Mouse (Mus musculus) splenic B cell, adult 2 months (primary cell): ENCODE data around the gene Grk2.
A peak's percentile ranks its signal among the peaks of the same experiment; 100 is the strongest.

ENCODE experiments used
- DNase-seq: peaks from one replicate; pipeline ENCODE4 v3.0.0-alpha.2; 2011; ENCODE audit warnings: low read depth, low spot score
- H3K27me3 ChIP-seq: 2 replicates; pipeline ENCODE4 v1.6.1; 2012; ENCODE audit warnings: mild to moderate bottlenecking, low read length, moderate library complexity, mixed read lengths; ENCODE audit not compliant: control insufficient read depth, poor library complexity, insufficient read depth, severe bottlenecking
- H3K36me3 ChIP-seq: 2 replicates; pipeline ENCODE4 v1.6.1; 2012; ENCODE audit warnings: mild to moderate bottlenecking, low read length, moderate library complexity, mixed read lengths; ENCODE audit not compliant: control insufficient read depth, poor library complexity, insufficient read depth, severe bottlenecking

Grk2 gene

DNA sequence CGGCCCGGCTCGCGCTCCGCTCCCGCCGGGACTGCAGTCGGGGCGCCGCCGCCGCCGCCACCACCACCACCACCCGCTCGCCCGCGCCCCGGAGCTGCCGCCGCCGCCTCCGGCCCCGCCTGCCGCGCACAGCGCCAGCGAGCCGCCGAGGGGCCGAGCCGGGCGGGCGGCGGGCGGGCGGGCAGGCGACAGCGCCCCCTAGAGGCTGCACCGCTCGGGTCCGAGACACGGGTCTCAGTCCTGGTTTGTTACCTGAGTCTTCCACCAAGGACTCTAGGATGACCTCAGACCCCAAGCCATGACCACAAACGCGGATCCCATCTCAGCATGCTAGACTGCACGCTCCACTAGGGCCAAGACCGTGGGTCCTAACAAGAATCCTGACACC lies at the start of gene Grk2:
Gene Grk2 (minus strand): TSS at position 33 of the 388 bp plus-strand sequence.
- H3K36me3 ChIP-seq: peaks cover 1% of the 10 kb centered on the region; the same call in 1 of the 2 replicates
- no peaks in the 10 kb centered on the region for H3K27me3 ChIP-seq
- peak; percentile 85 for DNase-seq

DNA sequence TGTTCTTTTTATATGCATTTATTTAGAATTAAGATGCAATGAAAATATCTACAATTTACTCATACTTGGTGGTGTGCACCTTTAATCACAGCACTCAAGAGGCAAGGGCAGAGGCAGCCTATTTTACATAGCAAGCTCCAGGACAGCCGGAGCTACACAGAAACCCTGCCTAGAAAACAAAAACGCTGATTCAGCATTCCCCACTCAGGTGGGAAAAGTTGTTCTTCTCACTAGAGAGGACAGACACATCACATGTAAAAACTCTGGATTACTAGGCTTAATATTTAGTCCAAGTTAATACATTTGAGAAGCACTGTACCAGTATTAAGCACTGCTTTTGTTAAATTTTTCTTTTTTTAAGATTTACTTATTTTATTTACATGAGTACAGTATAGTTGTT lies 43.4 kb upstream of the Grk2 start:
- Histone ChIP-seq H3K27me3 (no peaks in the 10 kb centered on the region), H3K36me3 (peaks cover 20% of the 10 kb centered on the region)
- DNase-seq: no peak

DNA sequence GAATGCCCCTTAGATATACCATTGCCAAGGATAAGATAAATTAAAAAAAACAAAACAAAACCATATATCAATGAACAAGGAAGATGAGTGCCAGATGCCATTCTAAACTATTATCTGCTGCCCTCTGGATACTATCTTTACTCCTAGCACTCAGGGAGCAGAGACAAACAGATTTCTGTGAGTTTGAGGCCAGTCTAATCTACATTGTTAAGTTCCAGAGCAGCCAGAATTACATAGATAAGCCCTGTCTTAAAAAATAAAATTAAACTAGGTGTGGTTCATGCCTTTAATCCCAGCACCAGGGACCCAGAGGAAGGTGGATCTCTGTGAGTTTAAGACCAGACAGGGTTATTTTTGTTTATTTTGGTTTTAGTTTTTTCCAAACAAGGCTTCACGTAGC lies 40.5 kb upstream of the Grk2 start:
- peaks cover 28% of the 10 kb centered on the region for H3K36me3 ChIP-seq
- DNase-seq: no peak
- H3K27me3 ChIP-seq: no peaks in the 10 kb centered on the region

DNA sequence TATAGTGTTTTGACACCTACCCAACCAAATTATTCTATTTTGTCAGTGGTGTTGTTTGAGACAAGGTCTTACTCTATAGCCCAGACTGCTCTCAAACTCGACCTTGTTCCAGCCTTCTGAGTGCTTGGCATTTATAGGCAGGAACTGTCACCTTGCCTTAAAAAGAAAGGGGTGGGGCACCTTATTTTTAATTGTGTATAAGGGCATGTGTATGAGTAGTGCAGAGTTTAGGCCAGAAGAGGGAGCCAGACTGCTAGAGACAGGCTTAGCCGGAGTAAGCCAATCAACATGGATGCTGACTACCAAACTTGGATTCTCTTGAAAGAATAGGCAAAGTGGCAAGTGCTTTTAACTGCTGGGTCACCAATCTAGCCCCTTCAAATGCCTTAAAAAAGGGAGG lies 32.1 kb upstream of the Grk2 start:
- H3K27me3 ChIP-seq: no peaks in the 10 kb centered on the region
- DNase-seq: peak; percentile 86
- peaks cover 19% of the 10 kb centered on the region for H3K36me3 ChIP-seq

DNA sequence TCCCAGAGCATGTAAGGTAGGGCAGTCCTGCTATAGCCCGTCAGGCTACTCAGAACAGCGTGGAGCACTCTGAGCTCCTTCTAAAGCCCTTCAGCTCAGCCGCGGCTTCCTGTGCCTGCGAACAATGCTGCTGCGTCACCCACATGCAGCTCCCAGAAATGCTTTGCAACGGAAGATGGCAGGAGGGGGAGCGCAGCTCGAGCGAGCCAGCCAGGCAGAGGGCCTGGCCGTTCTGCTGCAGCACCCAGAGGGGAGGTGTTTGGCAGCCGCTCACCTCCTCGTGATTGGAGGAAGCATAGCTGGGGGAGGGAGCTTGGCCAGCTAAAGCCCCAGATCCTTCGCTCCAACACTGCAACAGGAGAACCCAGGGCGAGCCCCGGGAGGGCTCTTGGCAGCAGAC lies 27.8 kb upstream of the Grk2 start:
- DNase-seq: peak; percentile 90
- Histone ChIP-seq H3K27me3 (no peaks in the 10 kb centered on the region), H3K36me3 (peaks cover 5% of the 10 kb centered on the region)

DNA sequence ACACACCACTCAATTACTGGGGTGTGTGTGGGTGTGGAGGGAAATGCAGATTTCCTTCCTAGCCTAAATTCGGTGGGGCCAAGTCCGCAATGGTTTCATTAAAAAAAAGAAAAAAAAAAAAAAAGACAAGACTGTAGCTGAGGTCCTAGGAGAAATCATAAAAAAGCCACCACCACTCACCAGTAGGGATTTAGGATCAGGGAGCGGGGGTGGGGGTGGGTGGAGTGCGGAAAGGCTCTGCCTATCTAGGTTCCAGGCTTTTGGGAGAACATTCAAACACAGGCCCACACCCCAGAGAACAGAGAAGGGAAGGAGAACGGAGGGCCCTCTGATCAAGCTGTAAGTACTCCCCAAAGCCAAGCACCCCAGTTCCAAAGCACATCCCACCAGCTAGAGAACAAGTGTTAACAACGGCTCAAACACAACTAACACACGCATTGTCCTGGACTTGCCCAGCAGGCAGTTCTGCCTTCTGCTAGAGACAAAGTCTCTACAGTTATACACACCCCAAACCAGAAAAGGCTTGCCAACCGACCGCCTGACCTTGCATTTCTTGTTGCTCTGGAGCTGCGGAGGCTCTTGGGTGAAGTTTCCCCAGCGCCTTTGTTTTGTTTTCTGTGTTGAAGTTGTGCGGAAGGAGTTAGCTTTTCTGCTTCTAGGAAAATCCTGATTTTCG lies 27.2 kb upstream of the Grk2 start:
- DNase-seq: no peak
- Histone ChIP-seq H3K36me3 (peaks cover 7% of the 10 kb centered on the region), H3K27me3 (no peaks in the 10 kb centered on the region)

DNA sequence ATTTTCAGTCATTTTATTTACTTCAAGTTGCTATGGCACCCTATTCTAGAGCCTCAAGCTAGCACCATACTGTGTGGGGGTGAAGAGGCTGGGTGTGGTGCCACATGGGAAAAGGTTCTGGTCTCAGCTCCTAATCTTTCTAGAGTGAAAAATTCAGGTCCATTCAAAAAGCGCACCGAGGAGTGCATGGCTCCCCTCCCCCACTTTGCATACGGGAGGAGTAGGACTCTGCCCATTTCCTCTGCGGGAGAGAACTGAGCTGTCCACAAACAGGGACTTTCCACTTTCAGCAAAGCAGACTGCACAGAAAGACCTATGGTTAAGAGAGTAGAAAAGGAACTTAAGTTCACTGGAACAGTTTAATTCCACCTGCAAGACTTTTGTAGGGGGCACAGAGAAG lies 26.6 kb upstream of the Grk2 start:
- peak; percentile 83 for DNase-seq
- Histone ChIP-seq H3K36me3 (peaks cover 12% of the 10 kb centered on the region), H3K27me3 (no peaks in the 10 kb centered on the region)

DNA sequence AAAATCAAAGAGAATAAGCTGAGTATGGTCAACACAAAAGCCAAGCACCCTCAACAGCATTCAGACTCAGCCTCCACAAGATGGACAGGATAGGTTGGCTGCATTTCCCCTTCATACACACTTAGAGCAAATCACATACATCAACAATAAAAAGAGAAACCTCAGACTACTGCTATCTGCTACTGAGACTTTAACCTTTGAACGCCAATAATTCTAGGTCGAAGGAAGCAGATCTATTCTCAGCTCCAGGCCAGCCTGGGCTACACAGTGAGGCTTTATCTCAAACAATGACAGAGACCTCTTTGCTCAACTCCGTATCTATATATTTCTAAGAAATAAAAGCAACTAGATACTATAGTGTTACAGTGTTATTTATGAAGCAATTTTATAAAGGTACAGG lies 25.3 kb upstream of the Grk2 start:
- no peak for DNase-seq
- Histone ChIP-seq H3K36me3 (peaks cover 22% of the 10 kb centered on the region), H3K27me3 (no peaks in the 10 kb centered on the region)

DNA sequence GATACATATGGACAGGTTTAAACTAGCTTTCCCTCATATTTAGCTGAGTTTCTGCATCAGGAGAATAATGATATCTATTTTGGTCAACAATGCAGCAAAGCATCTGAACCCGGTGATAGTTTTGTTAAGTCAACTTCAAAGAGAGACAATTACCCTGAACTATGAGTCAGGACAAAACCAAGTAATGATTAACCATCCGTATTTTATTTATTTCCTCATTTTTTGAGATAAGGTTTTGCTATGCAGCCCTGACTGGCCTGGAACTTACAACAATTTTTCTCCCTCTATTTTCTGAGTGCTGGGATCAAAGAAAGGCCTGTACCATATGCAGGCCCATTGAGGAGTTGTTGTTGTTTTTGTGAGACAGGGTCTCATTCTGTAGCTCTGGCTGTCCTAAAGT lies 24.6 kb upstream of the Grk2 start:
- Histone ChIP-seq H3K27me3 (no peaks in the 10 kb centered on the region), H3K36me3 (peaks cover 23% of the 10 kb centered on the region)
- no peak for DNase-seq

DNA sequence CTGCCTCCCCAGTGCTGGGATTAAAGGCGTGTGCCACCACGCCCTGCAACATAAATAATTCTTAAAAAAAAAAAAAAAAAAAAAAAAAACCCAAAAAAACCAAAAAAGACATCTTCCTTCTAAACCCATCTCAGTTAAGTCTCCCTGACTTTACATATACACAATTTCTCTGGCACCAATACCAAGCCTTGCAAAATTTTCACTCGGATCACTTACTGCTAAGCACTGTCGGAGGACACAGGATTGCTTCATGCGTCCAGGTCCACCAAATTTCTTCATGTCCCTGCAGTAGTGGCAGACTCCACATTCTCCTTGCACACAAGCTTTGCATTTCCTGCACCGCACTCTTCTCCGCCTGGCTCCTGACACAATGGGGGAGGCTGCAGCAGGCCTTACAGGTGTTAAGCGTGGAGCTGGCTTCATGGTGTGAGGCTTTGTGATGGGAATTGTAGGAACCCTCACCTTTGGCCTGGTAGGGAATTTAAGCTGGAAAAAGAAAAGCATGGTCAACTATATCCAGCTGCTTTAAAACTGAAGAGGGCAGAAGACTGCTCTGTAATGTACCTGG lies 22.8 kb upstream of the Grk2 start:
- no peak for DNase-seq
- Histone ChIP-seq H3K27me3 (no peaks in the 10 kb centered on the region), H3K36me3 (peaks cover 33% of the 10 kb centered on the region)

DNA sequence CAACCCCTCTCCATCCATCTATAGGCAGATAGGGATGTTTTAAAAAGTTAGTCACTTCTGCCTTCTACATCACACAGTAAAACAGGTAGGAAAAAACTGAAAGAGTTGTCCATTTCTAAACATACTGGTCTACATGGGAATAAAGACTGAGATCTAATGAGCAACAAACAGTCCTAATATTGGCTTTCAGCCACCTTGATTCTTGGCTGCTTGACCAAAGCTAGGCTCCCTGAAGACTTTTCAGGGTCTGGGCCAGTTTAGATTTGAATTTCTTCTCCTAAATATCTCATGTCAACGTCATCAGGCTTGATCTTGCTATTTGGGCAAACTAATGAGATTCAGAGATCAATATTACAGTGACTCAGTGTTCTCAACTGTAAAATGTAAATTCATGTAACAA lies 20.9 kb upstream of the Grk2 start:
- Histone ChIP-seq H3K27me3 (no peaks in the 10 kb centered on the region), H3K36me3 (peaks cover 37% of the 10 kb centered on the region)
- DNase-seq: no peak

DNA sequence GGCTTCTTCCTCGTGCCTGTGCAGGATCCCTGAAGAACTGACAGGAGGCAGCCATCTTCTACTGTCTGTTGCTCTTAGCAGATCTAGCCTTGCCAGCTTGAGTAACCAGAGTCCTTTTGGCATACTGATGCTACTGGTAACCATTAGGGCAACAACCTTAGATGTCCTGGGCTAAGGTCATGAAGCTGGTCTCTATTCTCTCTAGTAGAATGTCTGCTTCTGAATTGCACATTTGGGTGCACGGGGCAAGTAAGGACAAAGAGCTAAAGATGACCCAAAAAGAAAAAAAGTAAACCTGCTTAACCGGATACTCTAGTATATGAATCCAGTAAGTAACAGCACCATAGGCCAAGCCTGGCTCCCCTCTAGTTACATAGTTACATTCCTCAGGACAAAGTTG lies 20.1 kb upstream of the Grk2 start:
- Histone ChIP-seq H3K27me3 (no peaks in the 10 kb centered on the region), H3K36me3 (peaks cover 40% of the 10 kb centered on the region)
- no peak for DNase-seq

DNA sequence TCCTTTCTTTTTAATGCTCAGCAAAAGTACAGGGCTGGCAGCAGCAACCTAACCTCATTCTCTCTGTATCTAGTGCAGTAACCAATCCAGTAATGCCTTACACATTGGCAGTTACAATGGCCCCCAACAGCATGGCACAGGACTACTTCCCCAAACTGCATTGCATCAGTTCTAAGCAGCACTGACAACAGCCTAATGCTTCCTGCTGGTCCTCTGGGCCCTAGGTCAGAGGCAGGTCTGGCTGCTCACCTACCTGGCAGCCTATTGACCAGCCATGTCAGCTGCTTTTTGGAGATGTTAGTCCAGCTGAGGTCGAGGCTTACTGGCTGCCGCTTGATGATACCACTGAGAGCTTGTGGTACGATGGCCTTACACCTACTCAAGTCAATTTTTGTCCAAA lies 16.1 kb upstream of the Grk2 start:
- no peak for DNase-seq
- H3K27me3 ChIP-seq: no peaks in the 10 kb centered on the region
- H3K36me3 ChIP-seq: peaks cover 52% of the 10 kb centered on the region

DNA sequence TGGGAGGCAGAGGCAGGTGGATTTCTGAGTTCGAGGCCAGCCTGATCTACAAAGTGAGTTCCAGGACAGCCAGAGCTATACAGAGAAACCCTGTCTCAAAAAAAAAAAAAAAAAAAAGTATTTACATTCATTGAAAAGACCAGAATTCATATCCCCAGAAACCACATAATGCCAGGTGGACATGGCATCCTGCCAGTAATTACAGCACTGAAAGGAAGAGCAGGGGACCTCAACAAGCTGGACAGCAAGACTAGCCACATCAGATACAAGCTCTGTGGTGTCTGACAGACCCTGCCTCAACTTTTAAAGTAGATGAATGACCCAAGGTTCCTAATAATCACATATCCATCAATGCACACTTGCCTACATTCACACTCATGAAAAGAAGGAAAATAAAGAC lies 15.6 kb upstream of the Grk2 start:
- Histone ChIP-seq H3K27me3 (no peaks in the 10 kb centered on the region), H3K36me3 (peaks cover 49% of the 10 kb centered on the region)
- DNase-seq: no peak

DNA sequence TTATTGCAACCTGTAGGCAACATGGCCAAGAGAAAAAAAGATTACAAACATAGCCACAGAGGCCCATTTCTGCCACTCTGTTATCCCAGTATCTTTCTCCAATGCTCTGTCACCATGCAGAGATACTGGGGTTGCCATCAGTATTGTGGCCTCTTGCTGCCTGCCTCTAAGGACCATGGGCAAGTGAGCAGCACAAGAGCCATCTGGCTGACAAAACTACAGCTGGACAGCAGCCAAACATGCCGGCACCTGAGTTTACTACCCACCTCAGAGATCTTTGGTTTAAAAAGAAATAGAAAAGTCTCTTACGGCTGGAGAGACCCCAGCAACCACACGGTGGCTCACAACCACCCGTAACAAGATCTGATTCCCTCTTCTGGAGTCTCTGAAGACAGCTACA lies 13.2 kb upstream of the Grk2 start:
- peaks cover 40% of the 10 kb centered on the region for H3K36me3 ChIP-seq
- no peak for DNase-seq
- no peaks in the 10 kb centered on the region for H3K27me3 ChIP-seq

DNA sequence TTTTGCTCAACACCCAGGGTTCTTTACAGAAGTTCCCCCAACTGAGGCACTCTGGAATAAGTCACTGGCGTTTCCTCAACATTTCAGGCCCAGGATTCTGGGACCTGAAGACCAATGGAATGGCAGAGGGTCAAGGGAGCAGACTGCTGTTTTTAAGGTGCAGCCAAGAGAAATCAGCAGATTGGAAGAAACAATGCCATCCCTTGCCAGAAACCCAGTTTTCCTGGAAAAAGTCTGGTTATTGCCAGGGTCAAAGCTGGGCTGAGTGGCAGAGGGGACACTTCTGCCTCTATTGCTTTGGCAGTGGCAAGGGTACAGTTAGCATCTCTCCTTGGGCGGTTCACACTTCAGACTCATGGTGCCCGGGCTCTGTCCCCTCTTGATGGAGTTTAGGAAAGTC lies 11.2 kb upstream of the Grk2 start:
- DNase-seq: no peak
- Histone ChIP-seq H3K27me3 (no peaks in the 10 kb centered on the region), H3K36me3 (peaks cover 35% of the 10 kb centered on the region)
